ENCODE assay signal across 8 mouse cellular contexts in genomic region chr5:108693872-108694288, GRCm38 (mm10). TPM values are rescaled to one million over a fixed set of nuclear protein-coding genes. Genes with fewer than 3 reads are reported as not detected.
DNase-seq lines count a peak whose midpoint lies in the region; ATAC-seq lines count a peak whose summit lies in the region.

No protein-coding gene starts in this region.

- peak; percentile 93 for ATAC-seq in hindbrain, embryonic 13.5 days (ENCODE audit: low FRiP score)

- H3K9me3 ChIP-seq in hindbrain, embryonic 13.5 days = no peaks in the 10 kb centered on the region

- H3K4me2 ChIP-seq in hindbrain, embryonic 13.5 days = peak overlapping the region; percentile 93

- peak overlapping the region; percentile 76 for H3K4me3 ChIP-seq in hindbrain, embryonic 13.5 days

- H3K36me3 ChIP-seq in hindbrain, embryonic 13.5 days = no peaks in the 10 kb centered on the region

- peaks cover 44% of the 10 kb centered on the region for H3K4me1 ChIP-seq in hindbrain, embryonic 13.5 days (replicated peaks)

- under 1% methylated on average over 42 of the region's 43 CpGs for WGBS in hindbrain, embryonic 13.5 days

- no peak overlapping the region for H3K27ac ChIP-seq in hindbrain, embryonic 13.5 days

- peak; percentile 95 for DNase-seq in NIH3T3 (ENCODE audit: low read depth)
- peak; percentile 86 for DNase-seq in c-Kit-positive CD71-positive TER-119-negative erythroid progenitor cells, embryonic 14.5 days (ENCODE audit: low read depth)
- peak; percentile 64 to 77 for DNase-seq in frontal cortex, postnatal 10 days (ENCODE audit: low spot score in 2 of 2)
- peak; percentile 67 to 70 for DNase-seq in left cerebral cortex, postnatal 25 days (ENCODE audit: low spot score in 2 of 2)
- peak; percentile 94 for DNase-seq in mesoderm, embryonic 11.5 days (ENCODE audit: low read depth, low spot score)
- peak; percentile 74 for DNase-seq in right cerebral cortex, postnatal 25 days
- DNase-seq in urinary bladder, postnatal 25 days (ENCODE audit: low spot score) = peak; percentile 73

- H3K27me3 ChIP-seq in hindbrain, embryonic 13.5 days = peaks cover 38% of the 10 kb centered on the region

- peak overlapping the region; percentile 73 for H3K9ac ChIP-seq in hindbrain, embryonic 13.5 days

- intact Hi-C loops in left cerebral cortex, postnatal 25 days (cut with DNase I) = loop anchor here (1.0 to 10.0 kb wide), 2 partner anchors 33 to 1401 kb away; partner anchors contain the start of genes Gm35315 and Plcxd1

RNA-seq across cellular contexts. Expression of gene Fgfrl1, which starts 1.7 kb away (rescaled TPM):
- polyA plus RNA-seq in hindbrain, embryonic 13.5 days (2015; fragmentation: Nextera tagmentation; extraction: Ambion mirVana) = 4.7 and 5.8 TPM in 2 replicates
- 10 to 100 TPM; 20.0 to 20.6 TPM for total RNA-seq in left cerebral cortex, postnatal 25 days (2021)

RNA-seq across cellular contexts. Expression of gene Slc26a1, which starts 18.5 kb away (rescaled TPM):
- polyA plus RNA-seq in hindbrain, embryonic 13.5 days (2015; fragmentation: Nextera tagmentation; extraction: Ambion mirVana) = 2.0 and 2.7 TPM in 2 replicates
- total RNA-seq in left cerebral cortex, postnatal 25 days (2021) = 1 to 10 TPM; 1.3 to 1.5 TPM

RNA-seq across cellular contexts. Expression of gene Dgkq, which starts 24.4 kb away (rescaled TPM):
- polyA plus RNA-seq in hindbrain, embryonic 13.5 days (2015; fragmentation: Nextera tagmentation; extraction: Ambion mirVana) = 23.8 and 27.2 TPM in 2 replicates
- 10 to 100 TPM; 46.9 to 57.7 TPM for total RNA-seq in left cerebral cortex, postnatal 25 days (2021)

RNA-seq across cellular contexts. Expression of gene Idua, which starts 33.7 kb away (rescaled TPM):
- 9.8 and 12.3 TPM in 2 replicates for polyA plus RNA-seq in hindbrain, embryonic 13.5 days (2015; fragmentation: Nextera tagmentation; extraction: Ambion mirVana)
- total RNA-seq in left cerebral cortex, postnatal 25 days (2021) = 10 to 100 TPM; 11.4 to 15.0 TPM
